Mouse (Mus musculus): ENCODE measurements around the gene Cdc42bpb.

DNA sequence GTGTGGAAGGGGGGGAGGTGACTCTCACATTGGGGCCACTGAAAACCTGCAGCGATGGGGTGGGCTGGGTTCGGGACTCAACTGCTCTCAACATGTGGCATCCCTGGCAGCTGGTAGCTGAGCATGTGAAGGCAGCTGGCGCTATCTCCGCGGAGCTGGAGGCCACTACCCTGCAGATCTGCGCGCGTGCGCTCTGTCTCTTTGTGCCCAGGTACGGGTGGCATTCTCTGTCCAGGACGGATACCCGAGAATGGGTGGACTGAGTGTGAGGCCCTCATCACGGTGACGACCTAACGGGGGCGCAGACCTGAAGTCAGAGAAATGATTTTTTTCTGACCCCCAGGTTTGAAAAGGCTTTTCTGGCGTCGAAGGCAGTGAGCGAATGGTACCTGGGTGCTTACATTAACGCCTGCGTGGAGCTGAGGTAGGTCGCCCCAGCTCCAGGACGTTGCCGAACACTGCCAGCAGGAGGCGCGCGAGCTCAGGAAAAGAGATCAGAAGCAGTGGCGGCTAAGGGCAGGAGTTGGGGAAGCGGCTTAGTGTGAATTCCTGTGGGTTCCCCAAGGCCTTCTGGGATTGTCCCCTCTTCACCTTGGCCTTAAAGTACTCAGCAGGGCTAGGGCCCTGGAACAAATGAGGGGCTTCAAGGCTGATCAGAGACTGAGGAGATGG is 48.4 kb upstream of the Cdc42bpb start:
- TF ChIP-seq POLR2A (IDR thresholded peaks at IDR 0.05; ENCODE audit: low read depth, low read length) = no peak
- TF ChIP-seq CTCF (IDR thresholded peaks at IDR 0.05; ENCODE audit: extremely low read depth, insufficient read depth, insufficient read length, insufficient replicate concordance) = peak; percentile 89

Measured in spleen, adult 2 months (tissue).